Mouse (Mus musculus) embryonic facial prominence, embryonic 13.5 days (tissue): ENCODE data around the gene Abcg2. TPM values are rescaled to one million over a fixed set of nuclear protein-coding genes. Genes with fewer than 3 reads are reported as not detected.
"Not testable (repeated sequence)": the region's sequence is repeated elsewhere in the genome, so short reads cannot be mapped to it uniquely, and the experiment has no call there.

ENCODE experiments used
- ATAC-seq: fragments of 200-750 bp; cut with Nextera tagmentation; 2 replicates; pipeline ENCODE4 v1.8.0; 2017; ENCODE audit warnings: low read depth; ENCODE audit not compliant: insufficient number of reproducible peaks, insufficient read depth, low FRiP score, low TSS enrichment
- H3K27ac ChIP-seq: fragments of 300-500 bp; sonication (generic); 2 replicates; pipeline ENCODE4 v1.5.1; 2015; ENCODE audit warnings: moderate library complexity, mild to moderate bottlenecking, inconsistent platforms
- H3K27me3 ChIP-seq: fragments of 300-500 bp; sonication (generic); 2 replicates; pipeline ENCODE4 v1.6.1; 2015; ENCODE audit warnings: mild to moderate bottlenecking, inconsistent platforms
- H3K36me3 ChIP-seq: fragments of 300-500 bp; sonication (generic); 2 replicates; pipeline ENCODE4 v1.6.1; 2015; ENCODE audit warnings: mild to moderate bottlenecking, inconsistent platforms
- H3K4me1 ChIP-seq: fragments of 300-500 bp; sonication (generic); 2 replicates; pipeline ENCODE4 v1.6.1; 2015; ENCODE audit warnings: inconsistent platforms
- H3K4me2 ChIP-seq: fragments of 300-500 bp; sonication (generic); 2 replicates; pipeline ENCODE4 v1.6.1; 2015; ENCODE audit warnings: moderate library complexity, mild to moderate bottlenecking, inconsistent platforms
- H3K4me3 ChIP-seq: fragments of 300-500 bp; sonication (generic); 2 replicates; pipeline ENCODE4 v1.5.1; 2015; ENCODE audit warnings: mild to moderate bottlenecking, inconsistent platforms
- H3K9ac ChIP-seq: fragments of 300-500 bp; sonication (generic); 2 replicates; pipeline ENCODE4 v1.6.1; 2015; ENCODE audit warnings: mild to moderate bottlenecking, inconsistent platforms
- H3K9me3 ChIP-seq: fragments of 300-500 bp; sonication (generic); 2 replicates; pipeline ENCODE4 v1.6.1; 2016; ENCODE audit warnings: inconsistent platforms
- WGBS: fragments of 180-500 bp; shearing (Covaris S2); methylation state at CpG from one replicate; pipeline ENCODE4 v1.1.7; 2015; ENCODE audit warnings: mixed read lengths; 5-methylcytosine and 5-hydroxymethylcytosine counted together
- polyA plus RNA-seq: library from polyadenylated mRNA; unstranded; fragments of >200 nt; fragmentation: Nextera tagmentation; extraction: Ambion mirVana; gene quantifications from 2 replicates; pipeline ENCODE4 v1.2.1, GENCODE M21; 2015

The Abcg2 gene
- 56.8 and 60.0 TPM in 2 replicates for polyA plus RNA-seq

DNA sequence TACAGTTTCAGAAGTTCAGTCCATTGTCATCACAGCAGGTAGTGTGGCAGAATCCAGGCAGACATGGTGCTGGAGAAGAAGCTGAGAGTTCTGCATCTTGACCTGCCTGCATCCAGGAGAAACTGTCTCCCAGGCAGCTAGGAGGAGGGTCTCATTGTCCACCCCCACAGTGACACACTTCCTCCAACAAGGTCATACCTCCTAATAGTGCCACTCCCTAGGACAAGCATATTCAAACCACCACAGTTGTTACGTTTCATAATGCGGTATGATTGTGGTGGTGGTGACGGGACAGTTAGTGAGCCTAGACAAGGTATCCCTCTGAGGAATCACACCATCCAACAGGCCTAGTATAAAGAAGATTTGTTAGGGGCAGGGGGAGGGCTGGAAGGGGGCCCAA is at the start of gene Abcg2:
TSS of gene Abcg2 (plus strand) at position 301 of the 400 bp plus-strand sequence.
- ATAC-seq = not testable (repeated sequence)
- 94% methylated on average over 3 of the region's 3 CpGs for WGBS

DNA sequence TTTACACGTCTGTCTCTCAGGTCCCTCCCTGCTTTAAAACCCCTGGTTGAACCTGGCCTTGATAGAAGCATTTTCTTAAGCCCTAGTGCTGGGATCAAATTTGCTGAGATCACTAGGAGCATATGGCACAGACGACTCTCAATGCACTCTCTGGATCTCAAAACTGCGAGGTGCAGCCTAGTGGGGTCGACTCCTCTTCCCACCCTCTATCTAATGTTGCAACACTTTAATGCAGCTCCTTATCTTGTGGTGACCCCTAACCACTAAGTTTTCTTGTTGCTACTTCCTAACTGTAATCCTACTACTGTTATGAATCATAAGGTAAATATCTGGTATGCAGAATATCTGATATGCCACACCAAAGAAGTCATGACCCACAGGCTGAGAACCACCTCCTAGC is 44.1 kb upstream of the Abcg2 start:
- 65% methylated on average over 4 of the region's 4 CpGs for WGBS
- H3K4me3 ChIP-seq, H3K9ac ChIP-seq, H3K27ac ChIP-seq, H3K4me1 ChIP-seq, H3K4me2 ChIP-seq, H3K9me3 ChIP-seq, H3K27me3 ChIP-seq, ATAC-seq, H3K36me3 ChIP-seq: not testable (repeated sequence)

More for the DNA sequence above, at the start of gene Abcg2:
- H3K27ac ChIP-seq, H3K4me2 ChIP-seq, H3K36me3 ChIP-seq, H3K4me1 ChIP-seq, H3K9me3 ChIP-seq, H3K4me3 ChIP-seq, H3K27me3 ChIP-seq, H3K9ac ChIP-seq: not testable (repeated sequence)

GRCm38 (mm10) chr6:58542852-58543251 is 41.5 kb upstream of the Abcg2 start:
- ATAC-seq, H3K27ac ChIP-seq, H3K4me2 ChIP-seq, H3K9me3 ChIP-seq, H3K36me3 ChIP-seq, H3K4me3 ChIP-seq, H3K9ac ChIP-seq, H3K4me1 ChIP-seq, H3K27me3 ChIP-seq: not testable (repeated sequence)
- WGBS = 58% methylated on average over 8 of the region's 8 CpGs

DNA sequence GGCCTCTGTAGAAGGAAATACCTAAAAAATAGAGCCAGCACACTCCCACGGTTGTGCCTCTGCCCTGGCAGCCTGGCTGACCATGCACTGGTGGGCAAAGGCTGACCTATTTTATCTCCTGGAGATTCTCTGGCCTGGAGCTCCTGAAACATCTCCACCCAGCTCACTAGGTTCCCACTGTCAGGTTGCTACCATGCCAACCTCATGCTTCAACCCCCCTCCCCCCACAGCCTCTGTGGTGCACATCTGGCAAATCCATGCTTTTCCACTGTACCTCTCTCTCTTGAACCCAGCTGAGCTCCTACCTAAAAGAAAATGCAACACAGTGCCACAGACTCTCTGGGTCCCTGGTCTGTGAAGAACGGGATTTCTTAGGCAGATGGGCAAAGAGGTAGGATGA is 39.4 kb upstream of the Abcg2 start:
- H3K9ac ChIP-seq, H3K9me3 ChIP-seq, H3K36me3 ChIP-seq, ATAC-seq, H3K4me2 ChIP-seq, H3K27me3 ChIP-seq, H3K4me3 ChIP-seq, H3K27ac ChIP-seq, H3K4me1 ChIP-seq: not testable (repeated sequence)
- WGBS = 45% methylated on average over 2 of the region's 2 CpGs

- H3K27ac ChIP-seq, H3K27me3 ChIP-seq, H3K4me2 ChIP-seq, ATAC-seq, H3K4me1 ChIP-seq, H3K9ac ChIP-seq, H3K9me3 ChIP-seq, H3K36me3 ChIP-seq, H3K4me3 ChIP-seq: not testable (repeated sequence)
- 70% methylated on average over 5 of the region's 5 CpGs for WGBS
Observed at GRCm38 (mm10) chr6:58546050-58546449, 38.3 kb upstream of the Abcg2 start.

GRCm38 (mm10) chr6:58546816-58547215 is 37.5 kb upstream of the Abcg2 start:
- H3K9me3 ChIP-seq = no peaks in the 10 kb centered on the region
- no peaks in the 10 kb centered on the region for H3K27me3 ChIP-seq
- 7% methylated on average over 4 of the region's 4 CpGs for WGBS
- no peak overlapping the region for H3K4me2 ChIP-seq
- ATAC-seq = no peak
- H3K4me1 ChIP-seq = no peaks in the 10 kb centered on the region
- no peak overlapping the region for H3K9ac ChIP-seq
- H3K27ac ChIP-seq = no peak overlapping the region
- H3K36me3 ChIP-seq = no peaks in the 10 kb centered on the region
- no peak overlapping the region for H3K4me3 ChIP-seq

- not testable (repeated sequence) for H3K4me3 ChIP-seq, H3K4me2 ChIP-seq, H3K27ac ChIP-seq, ATAC-seq, H3K36me3 ChIP-seq, H3K4me1 ChIP-seq, H3K9ac ChIP-seq, H3K27me3 ChIP-seq, H3K9me3 ChIP-seq
Observed at GRCm38 (mm10) chr6:58553812-58554211, 30.5 kb upstream of the Abcg2 start.

- H3K4me2 ChIP-seq, H3K4me1 ChIP-seq, H3K36me3 ChIP-seq, H3K9ac ChIP-seq, H3K27ac ChIP-seq, H3K9me3 ChIP-seq, H3K4me3 ChIP-seq, H3K27me3 ChIP-seq: not testable (repeated sequence)
- 40% methylated on average over 3 of the region's 3 CpGs for WGBS
- ATAC-seq = peak; percentile 66; the same call in 1 of the 2 replicates
Observed at GRCm38 (mm10) chr6:58593987-58594844, 9.9 kb downstream of the Abcg2 start.

DNA sequence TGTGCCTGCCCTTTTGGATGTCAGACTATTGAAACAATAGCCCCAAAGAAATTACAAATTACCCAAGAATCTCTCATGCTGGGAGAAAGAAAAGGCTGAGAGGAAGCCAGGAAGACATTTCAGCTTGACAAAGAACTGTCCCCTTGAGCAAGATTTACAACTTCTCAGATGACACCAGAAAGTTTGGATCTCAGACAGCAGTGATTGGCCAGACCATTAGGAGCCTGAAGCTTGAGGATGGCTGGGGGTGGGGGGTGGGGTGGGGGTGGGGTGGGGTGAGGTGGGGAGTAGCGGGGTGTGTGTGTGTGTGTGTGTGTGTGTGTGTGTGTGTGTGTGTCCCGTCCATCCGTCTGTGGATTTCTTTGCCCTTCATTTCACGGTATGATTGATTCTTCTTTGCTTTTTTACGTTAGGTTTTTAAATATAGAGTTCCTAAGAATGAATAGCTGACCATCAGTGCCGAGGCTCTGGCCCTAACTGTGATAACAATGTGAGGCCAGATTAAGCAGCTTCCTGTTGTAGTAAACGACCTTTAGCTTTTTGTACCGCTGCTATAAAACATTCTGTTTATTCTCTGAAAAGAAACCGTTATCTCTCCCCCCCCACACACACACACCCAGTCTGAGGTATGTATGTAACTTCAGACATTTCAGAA is 11.4 kb downstream of the Abcg2 start:
- Histone ChIP-seq H3K4me3 (peak overlapping the region; percentile 38), H3K9ac (peak overlapping the region; percentile 58), H3K4me2 (peak overlapping the region; percentile 55), H3K27ac (peak overlapping the region; percentile 55)
- WGBS = 4% methylated on average over 9 of the region's 9 CpGs
- not testable (repeated sequence) for H3K36me3 ChIP-seq, ATAC-seq, H3K27me3 ChIP-seq, H3K4me1 ChIP-seq, H3K9me3 ChIP-seq

GRCm38 (mm10) chr6:58596294-58596653 is 12.0 kb downstream of the Abcg2 start:
- Histone ChIP-seq H3K4me3 (peak overlapping the region; percentile 38), H3K9ac (peak overlapping the region; percentile 58), H3K9me3 (no peaks in the 10 kb centered on the region), H3K27me3 (no peaks in the 10 kb centered on the region), H3K4me1 (no peaks in the 10 kb centered on the region; the same call in 1 of the 2 replicates), H3K4me2 (peak overlapping the region; percentile 55), H3K27ac (peak overlapping the region; percentile 55), H3K36me3 (no peaks in the 10 kb centered on the region)
- no peak for ATAC-seq
- WGBS = 17% methylated on average over 16 of the region's 16 CpGs

- H3K27ac ChIP-seq, H3K4me1 ChIP-seq, ATAC-seq, H3K27me3 ChIP-seq, H3K4me3 ChIP-seq, H3K4me2 ChIP-seq, H3K9ac ChIP-seq, H3K36me3 ChIP-seq, H3K9me3 ChIP-seq: not testable (repeated sequence)
- WGBS = 95% methylated on average over 1 of the region's 1 CpGs
Observed at GRCm38 (mm10) chr6:58602119-58602518, 17.8 kb downstream of the Abcg2 start.

DNA sequence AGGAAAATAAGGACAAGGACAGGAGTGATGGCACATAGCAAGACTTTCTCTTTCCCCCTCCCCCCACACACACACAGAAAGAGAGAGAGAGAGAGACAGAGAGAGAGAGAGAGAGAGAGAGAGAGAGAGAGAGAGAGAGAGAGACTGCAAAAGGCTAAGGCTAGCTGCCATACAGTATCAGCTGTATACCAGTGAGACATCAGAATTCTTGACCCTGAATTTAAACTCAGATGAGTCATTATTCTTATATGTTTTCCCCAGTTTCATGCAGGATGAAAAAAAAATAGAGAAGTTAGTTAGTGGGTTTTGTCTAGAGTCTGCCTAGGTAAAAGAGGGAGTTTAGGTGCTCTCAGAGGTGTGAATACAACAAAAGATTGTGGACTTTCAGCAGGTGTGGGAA is 18.7 kb downstream of the Abcg2 start:
- not testable (repeated sequence) for H3K4me2 ChIP-seq, H3K27ac ChIP-seq, H3K9me3 ChIP-seq, ATAC-seq, H3K9ac ChIP-seq, H3K4me3 ChIP-seq, H3K27me3 ChIP-seq, H3K4me1 ChIP-seq, H3K36me3 ChIP-seq
